Mouse (Mus musculus) neural tube, embryonic 14.5 days (tissue): Measurements from ENCODE around the gene Slc7a15. TPM values are rescaled to one million over a fixed set of nuclear protein-coding genes. Genes with fewer than 3 reads are reported as not detected.

Experiments used
- ATAC-seq: fragments of 200-750 bp; cut with Nextera tagmentation; 2 replicates; pipeline ENCODE4 v1.8.0; 2017; ENCODE audit warnings: low read depth, mild to moderate bottlenecking, moderate TSS enrichment, moderate library complexity
- H3K27ac ChIP-seq: fragments of 300-500 bp; sonication (generic); 2 replicates; pipeline ENCODE4 v1.5.1; 2014; ENCODE audit warnings: low read depth, mild to moderate bottlenecking, control low read depth, low read length, moderate library complexity, mixed read lengths
- H3K27me3 ChIP-seq: fragments of 300-500 bp; sonication (generic); 2 replicates; pipeline ENCODE4 v1.6.1; 2014; ENCODE audit warnings: low read length; ENCODE audit not compliant: control insufficient read depth, insufficient read depth
- H3K36me3 ChIP-seq: fragments of 300-500 bp; sonication (generic); 2 replicates; pipeline ENCODE4 v1.6.1; 2014; ENCODE audit warnings: low read length, mixed read lengths; ENCODE audit not compliant: control insufficient read depth, insufficient read depth
- H3K4me1 ChIP-seq: fragments of 300-500 bp; sonication (generic); 2 replicates; pipeline ENCODE4 v1.6.1; 2014; ENCODE audit warnings: low read length; ENCODE audit not compliant: control insufficient read depth, insufficient read depth
- H3K4me2 ChIP-seq: fragments of 300-500 bp; sonication (generic); 2 replicates; pipeline ENCODE4 v1.6.1; 2014; ENCODE audit warnings: mild to moderate bottlenecking, low read depth, low read length, control low read depth
- H3K4me3 ChIP-seq: fragments of 300-500 bp; sonication (generic); 2 replicates; pipeline ENCODE4 v1.5.1; 2014; ENCODE audit warnings: low read depth, low read length, control low read depth, mixed read lengths
- H3K9ac ChIP-seq: fragments of 300-500 bp; sonication (generic); replicated peaks from 2 replicates; pipeline ENCODE4 v1.6.1; 2014; ENCODE audit warnings: low read depth, mild to moderate bottlenecking, control low read depth, low read length, mixed read lengths
- H3K9me3 ChIP-seq: fragments of 300-500 bp; sonication (generic); 2 replicates; pipeline ENCODE4 v1.6.1; 2016; ENCODE audit warnings: low read length; ENCODE audit not compliant: control insufficient read depth
- WGBS: fragments of 180-500 bp; shearing (Covaris S2); extraction: QIAGEN DNeasy Blood & Tissue Kit; methylation state at CpG from one replicate; pipeline ENCODE4 v1.1.7; 2014; 5-methylcytosine and 5-hydroxymethylcytosine counted together
- polyA plus RNA-seq: library from polyadenylated mRNA; unstranded; fragments of >200 nt; fragmentation: Nextera tagmentation; extraction: Ambion mirVana; gene quantifications from 2 replicates; pipeline ENCODE4 v1.2.1, GENCODE M21; 2014

The Slc7a15 gene
- polyA plus RNA-seq, 1 experiment from 2014 or later: not detected

GRCm38 (mm10) chr12:8545066-8545610, 53.7 kb downstream of the Slc7a15 start:
- Histone ChIP-seq H3K36me3 (no peaks in the 10 kb centered on the region), H3K27me3 (no peaks in the 10 kb centered on the region), H3K9ac (no peak overlapping the region), H3K9me3 (no peaks in the 10 kb centered on the region), H3K4me3 (no peak overlapping the region), H3K27ac (no peak overlapping the region), H3K4me1 (no peaks in the 10 kb centered on the region), H3K4me2 (no peak overlapping the region)
- ATAC-seq: no peak
- WGBS: 83% methylated on average over 5 of the region's 5 CpGs

DNA sequence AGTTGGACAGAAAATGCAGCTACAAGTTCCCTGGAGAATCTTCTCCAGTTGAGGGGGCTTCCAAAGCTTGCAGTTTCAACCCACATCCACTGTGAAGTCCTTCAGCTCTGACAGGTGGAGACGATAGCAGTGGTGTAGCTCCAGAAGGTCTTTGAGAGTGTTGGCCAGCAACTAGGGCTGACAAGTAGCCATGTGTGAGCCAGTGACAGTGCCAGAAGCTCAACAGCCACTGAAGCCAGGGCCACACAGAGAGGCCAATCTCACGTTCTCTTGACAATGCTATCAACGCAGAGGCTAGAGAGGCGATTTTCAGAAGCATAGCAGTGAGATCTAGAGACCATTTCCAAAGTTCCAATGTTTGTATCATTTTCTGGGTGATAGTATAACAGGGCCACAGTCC, 56.5 kb downstream of the Slc7a15 start:
- no peaks in the 10 kb centered on the region for H3K4me1 ChIP-seq
- H3K4me3 ChIP-seq: no peak overlapping the region
- no peaks in the 10 kb centered on the region for H3K9me3 ChIP-seq
- H3K27me3 ChIP-seq: no peaks in the 10 kb centered on the region
- no peak overlapping the region for H3K4me2 ChIP-seq
- no peaks in the 10 kb centered on the region for H3K36me3 ChIP-seq
- no peak for ATAC-seq
- H3K27ac ChIP-seq: no peak overlapping the region
- 87% methylated on average over 4 of the region's 4 CpGs for WGBS
- H3K9ac ChIP-seq: no peak overlapping the region

- 93% methylated on average over 13 of the region's 13 CpGs for WGBS
- no peak overlapping the region for H3K4me3 ChIP-seq
- no peaks in the 10 kb centered on the region for H3K9me3 ChIP-seq
- H3K4me2 ChIP-seq: no peak overlapping the region
- no peaks in the 10 kb centered on the region for H3K36me3 ChIP-seq
- no peak overlapping the region for H3K27ac ChIP-seq
- no peak for ATAC-seq
- H3K27me3 ChIP-seq: no peaks in the 10 kb centered on the region
- no peaks in the 10 kb centered on the region for H3K4me1 ChIP-seq
- H3K9ac ChIP-seq: no peak overlapping the region
These were observed 59.4 kb downstream of the Slc7a15 start for GRCm38 (mm10) chr12:8539471-8539870.

DNA sequence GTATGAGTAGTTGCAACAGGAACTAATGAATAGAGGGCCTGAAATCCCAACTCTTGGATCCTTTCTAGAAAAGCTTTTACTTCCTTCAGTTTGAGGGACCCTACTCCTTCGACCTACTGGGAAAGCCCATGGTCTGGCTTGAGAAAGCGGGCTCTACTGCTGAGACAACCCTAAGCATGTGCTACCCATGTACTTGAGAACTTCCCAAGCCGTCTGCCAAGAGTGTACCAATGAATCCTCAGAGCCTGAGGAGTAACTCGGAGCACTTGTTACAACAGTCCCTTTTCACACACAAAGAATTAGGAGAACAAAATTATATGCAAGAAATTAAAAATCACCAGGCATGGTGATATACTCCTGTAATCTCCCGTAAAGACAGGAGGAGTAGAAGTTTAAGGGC, 61.6 kb downstream of the Slc7a15 start:
- no peak for ATAC-seq
- H3K4me2 ChIP-seq: no peak overlapping the region
- WGBS: 89% methylated on average over 5 of the region's 5 CpGs
- no peak overlapping the region for H3K4me3 ChIP-seq
- no peaks in the 10 kb centered on the region for H3K36me3 ChIP-seq
- no peaks in the 10 kb centered on the region for H3K4me1 ChIP-seq
- no peaks in the 10 kb centered on the region for H3K9me3 ChIP-seq
- no peaks in the 10 kb centered on the region for H3K27me3 ChIP-seq
- no peak overlapping the region for H3K27ac ChIP-seq
- H3K9ac ChIP-seq: no peak overlapping the region

DNA sequence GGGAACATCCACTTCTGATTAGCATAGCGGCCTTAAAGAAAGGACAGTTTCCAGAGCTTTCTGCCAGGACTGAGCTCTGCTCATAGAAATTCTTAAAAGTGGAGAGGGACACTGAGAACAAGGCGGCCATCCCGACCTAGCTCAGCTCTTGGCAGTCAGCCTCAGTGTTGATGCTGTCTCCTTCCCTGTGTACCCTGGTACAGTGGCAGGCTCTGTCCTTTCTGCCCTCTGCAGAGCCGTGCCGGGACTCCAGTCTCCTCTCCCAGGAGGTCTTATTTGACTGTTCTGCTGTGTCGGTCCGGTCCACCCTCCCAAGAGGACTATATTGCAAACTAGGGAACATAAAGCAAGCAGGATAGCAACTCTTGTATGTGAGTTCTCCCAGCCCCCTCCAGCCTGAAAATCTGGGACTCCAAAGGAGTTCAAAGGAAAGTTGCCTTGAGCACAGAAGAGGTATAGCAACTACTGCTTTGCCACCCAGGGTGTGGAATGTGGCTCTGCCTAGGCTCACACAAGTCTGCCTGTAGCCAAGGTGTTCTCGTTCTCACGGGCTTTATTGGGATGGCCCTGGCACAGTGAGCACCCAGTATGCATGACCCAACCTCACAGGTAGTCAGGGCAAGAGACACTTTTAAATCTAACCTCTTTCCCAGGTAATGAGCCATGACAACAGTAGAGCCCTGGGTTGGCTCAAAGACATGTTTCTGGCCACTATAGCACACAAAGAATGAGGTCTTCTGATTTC, 62.5 kb downstream of the Slc7a15 start:
- Histone ChIP-seq H3K36me3 (no peaks in the 10 kb centered on the region), H3K4me2 (no peak overlapping the region), H3K4me3 (no peak overlapping the region), H3K9me3 (no peaks in the 10 kb centered on the region), H3K4me1 (no peaks in the 10 kb centered on the region), H3K27me3 (no peaks in the 10 kb centered on the region), H3K9ac (no peak overlapping the region), H3K27ac (no peak overlapping the region)
- no peak; the same call in 1 of the 2 replicates for ATAC-seq
- 73% methylated on average over 9 of the region's 9 CpGs for WGBS

DNA sequence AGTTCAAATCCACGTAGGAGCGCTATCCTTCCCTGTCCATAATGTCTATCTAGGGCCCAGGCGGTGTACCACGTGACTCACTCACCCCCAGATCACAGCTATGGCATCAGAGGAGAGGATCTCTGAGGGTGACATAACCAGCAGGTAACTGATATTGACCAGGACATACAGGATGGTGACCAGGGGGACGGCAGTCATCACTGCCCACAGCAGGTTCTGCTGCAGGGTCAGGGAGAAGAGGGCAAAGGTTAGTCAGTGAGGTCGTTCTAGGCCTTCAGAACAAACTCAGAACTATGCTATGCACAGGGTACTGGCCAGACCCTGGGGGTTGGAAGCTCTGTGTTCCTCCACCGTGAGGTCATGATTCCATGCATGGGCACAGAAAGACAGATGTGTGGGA, 63.3 kb downstream of the Slc7a15 start:
- Histone ChIP-seq H3K4me2 (no peak overlapping the region), H3K27me3 (no peaks in the 10 kb centered on the region), H3K4me1 (no peaks in the 10 kb centered on the region), H3K27ac (no peak overlapping the region), H3K36me3 (no peaks in the 10 kb centered on the region), H3K9me3 (no peaks in the 10 kb centered on the region), H3K9ac (no peak overlapping the region), H3K4me3 (no peak overlapping the region)
- whole genome bisulfite sequencing: 86% methylated on average over 7 of the region's 7 CpGs
- no peak for ATAC-seq

DNA sequence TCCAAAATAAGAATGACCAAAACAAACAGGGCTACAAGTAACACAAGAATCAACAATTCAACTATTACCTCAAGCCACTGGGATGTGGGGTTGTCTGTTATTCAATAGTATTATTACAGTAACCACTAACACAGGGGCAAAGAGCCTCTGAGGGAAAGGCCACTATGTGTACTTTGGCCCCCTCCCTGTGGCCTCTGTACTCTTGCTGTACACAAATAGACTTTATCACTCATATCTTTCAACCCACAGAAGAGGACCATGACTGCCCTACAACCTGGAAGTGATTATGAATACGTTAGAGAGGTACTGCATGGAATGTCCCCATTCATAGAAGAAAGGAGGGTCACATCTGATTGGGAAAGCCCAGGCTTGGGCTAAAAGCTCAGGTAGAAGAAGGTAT, 64.0 kb downstream of the Slc7a15 start:
- no peaks in the 10 kb centered on the region for H3K9me3 ChIP-seq
- H3K27me3 ChIP-seq: no peaks in the 10 kb centered on the region
- WGBS: 78% methylated on average over 1 of the region's 1 CpGs
- no peaks in the 10 kb centered on the region for H3K4me1 ChIP-seq
- no peaks in the 10 kb centered on the region for H3K36me3 ChIP-seq
- H3K9ac ChIP-seq: no peak overlapping the region
- no peak overlapping the region for H3K4me3 ChIP-seq
- H3K27ac ChIP-seq: no peak overlapping the region
- no peak for ATAC-seq
- H3K4me2 ChIP-seq: no peak overlapping the region

GRCm38 (mm10) chr12:8527770-8528169, 71.1 kb downstream of the Slc7a15 start:
- H3K4me2 ChIP-seq: no peak overlapping the region
- WGBS: 80% methylated on average over 5 of the region's 5 CpGs
- no peaks in the 10 kb centered on the region for H3K9me3 ChIP-seq
- no peak for ATAC-seq
- H3K4me3 ChIP-seq: no peak overlapping the region
- no peak overlapping the region for H3K27ac ChIP-seq
- no peaks in the 10 kb centered on the region for H3K4me1 ChIP-seq
- no peaks in the 10 kb centered on the region for H3K36me3 ChIP-seq
- no peak overlapping the region for H3K9ac ChIP-seq
- no peaks in the 10 kb centered on the region for H3K27me3 ChIP-seq

GRCm38 (mm10) chr12:8527175-8527574, 71.7 kb downstream of the Slc7a15 start:
- no peak overlapping the region for H3K9ac ChIP-seq
- H3K36me3 ChIP-seq: no peaks in the 10 kb centered on the region
- 84% methylated on average over 1 of the region's 1 CpGs for WGBS
- no peaks in the 10 kb centered on the region for H3K27me3 ChIP-seq
- H3K4me1 ChIP-seq: no peaks in the 10 kb centered on the region
- H3K4me3 ChIP-seq: no peak overlapping the region
- no peaks in the 10 kb centered on the region for H3K9me3 ChIP-seq
- no peak overlapping the region for H3K4me2 ChIP-seq
- H3K27ac ChIP-seq: no peak overlapping the region
- no peak for ATAC-seq
